Mouse (Mus musculus): Measurements from ENCODE around the gene Sox11.

The Sox11 gene

GRCm38 (mm10) chr12:27336801-27337200 lies 5.6 kb downstream of the Sox11 start:
- no peak for DNase-seq (ENCODE audit: extremely low spot score, low read depth, low spot score)

- DNase-seq (ENCODE audit: extremely low spot score, low read depth, low spot score) = no peak
Observed at GRCm38 (mm10) chr12:27336336-27336735, 6.0 kb downstream of the Sox11 start.

- DNase-seq (ENCODE audit: extremely low spot score, low read depth, low spot score) = no peak
Observed at GRCm38 (mm10) chr12:27335356-27336055, 6.9 kb downstream of the Sox11 start.

- no peak for DNase-seq (ENCODE audit: extremely low spot score, low read depth, low spot score)
Observed at GRCm38 (mm10) chr12:27333590-27333989, 8.8 kb downstream of the Sox11 start.

GRCm38 (mm10) chr12:27323423-27323822 lies 19.0 kb downstream of the Sox11 start:
- DNase-seq (ENCODE audit: extremely low spot score, low read depth, low spot score) = no peak

GRCm38 (mm10) chr12:27320705-27321104 lies 21.7 kb downstream of the Sox11 start:
- no peak for DNase-seq (ENCODE audit: extremely low spot score, low read depth, low spot score)

GRCm38 (mm10) chr12:27312985-27313384 lies 29.4 kb downstream of the Sox11 start:
- no peak for DNase-seq (ENCODE audit: extremely low spot score, low read depth, low spot score)

GRCm38 (mm10) chr12:27311854-27312466 lies 30.4 kb downstream of the Sox11 start:
- DNase-seq (ENCODE audit: extremely low spot score, low read depth, low spot score) = no peak

GRCm38 (mm10) chr12:27311316-27311832 lies 31.0 kb downstream of the Sox11 start:
- no peak for DNase-seq (ENCODE audit: extremely low spot score, low read depth, low spot score)

- no peak for DNase-seq (ENCODE audit: extremely low spot score, low read depth, low spot score)
Observed at GRCm38 (mm10) chr12:27310703-27311102, 31.7 kb downstream of the Sox11 start.

- no peak for DNase-seq (ENCODE audit: extremely low spot score, low read depth, low spot score)
Observed at GRCm38 (mm10) chr12:27309969-27310368, 32.4 kb downstream of the Sox11 start.

- no peak for DNase-seq (ENCODE audit: extremely low spot score, low read depth, low spot score)
Observed at GRCm38 (mm10) chr12:27304713-27305437, 37.5 kb downstream of the Sox11 start.

GRCm38 (mm10) chr12:27303190-27303589 lies 39.2 kb downstream of the Sox11 start:
- DNase-seq (ENCODE audit: extremely low spot score, low read depth, low spot score) = no peak

- DNase-seq (ENCODE audit: extremely low spot score, low read depth, low spot score) = no peak
Observed at GRCm38 (mm10) chr12:27298721-27299120, 43.7 kb downstream of the Sox11 start.

- no peak for DNase-seq (ENCODE audit: extremely low spot score, low read depth, low spot score)
Observed at GRCm38 (mm10) chr12:27294191-27294590, 48.2 kb downstream of the Sox11 start.

- DNase-seq (ENCODE audit: extremely low spot score, low read depth, low spot score) = no peak
Observed at GRCm38 (mm10) chr12:27293736-27294135, 48.6 kb downstream of the Sox11 start.

GRCm38 (mm10) chr12:27293208-27293607 lies 49.2 kb downstream of the Sox11 start:
- no peak for DNase-seq (ENCODE audit: extremely low spot score, low read depth, low spot score)

Measured in hindlimb bud, embryonic 11.5 days (tissue).